Mouse (Mus musculus): ENCODE results near the gene Slc25a25.

GRCm38 (mm10) chr2:32492661-32493060 lies 41.4 kb upstream of the Slc25a25 start:
- no peak for TF ChIP-seq POLR2A (IDR thresholded peaks at IDR 0.05; ENCODE audit: low read depth, low read length)
- no peak for TF ChIP-seq CTCF (IDR thresholded peaks at IDR 0.05; ENCODE audit: borderline replicate concordance, insufficient read depth, low read length)

Data from embryonic fibroblast, embryonic 13.5 days (primary cell).